Mouse (Mus musculus) kidney, embryonic 15.5 days (tissue): Measurements from ENCODE around the gene Lypd6b. TPM values are rescaled to one million over a fixed set of nuclear protein-coding genes. Genes with fewer than 3 reads are reported as not detected.

ENCODE experiments used
- ATAC-seq: fragments of 200-750 bp; cut with Nextera tagmentation; replicated peaks from 2 replicates; pipeline ENCODE4 v1.8.0; 2017; ENCODE audit warnings: moderate TSS enrichment; ENCODE audit not compliant: low FRiP score
- H3K27ac ChIP-seq: fragments of 300-500 bp; sonication (generic); 2 replicates; pipeline ENCODE4 v1.5.1; 2015; ENCODE audit warnings: mild to moderate bottlenecking, inconsistent platforms
- H3K27me3 ChIP-seq: fragments of 300-500 bp; sonication (generic); 2 replicates; pipeline ENCODE4 v1.6.1; 2015; ENCODE audit warnings: inconsistent platforms
- H3K36me3 ChIP-seq: fragments of 300-500 bp; sonication (generic); 2 replicates; pipeline ENCODE4 v1.6.1; 2015; ENCODE audit warnings: inconsistent platforms
- H3K4me1 ChIP-seq: fragments of 300-500 bp; sonication (generic); 2 replicates; pipeline ENCODE4 v1.6.1; 2015; ENCODE audit warnings: inconsistent platforms
- H3K4me2 ChIP-seq: fragments of 300-500 bp; sonication (generic); 2 replicates; pipeline ENCODE4 v1.6.1; 2015; ENCODE audit warnings: moderate library complexity, mild to moderate bottlenecking, inconsistent platforms
- H3K4me3 ChIP-seq: fragments of 300-500 bp; sonication (generic); replicated peaks from 2 replicates; pipeline ENCODE4 v1.5.1; 2015; ENCODE audit warnings: mild to moderate bottlenecking, inconsistent platforms
- H3K9ac ChIP-seq: fragments of 300-500 bp; sonication (generic); 2 replicates; pipeline ENCODE4 v1.6.1; 2015; ENCODE audit warnings: mild to moderate bottlenecking, inconsistent platforms
- H3K9me3 ChIP-seq: fragments of 300-500 bp; sonication (generic); replicated peaks from 2 replicates; pipeline ENCODE4 v1.6.1; 2016; ENCODE audit warnings: inconsistent platforms
- WGBS: fragments of 180-500 bp; shearing (Covaris S2); methylation state at CpG from one replicate; pipeline ENCODE4 v1.1.7; 2015; ENCODE audit warnings: mixed read lengths; 5-methylcytosine and 5-hydroxymethylcytosine counted together
- polyA plus RNA-seq: library from polyadenylated mRNA; unstranded; fragments of >200 nt; fragmentation: Nextera tagmentation; extraction: Ambion mirVana; gene quantifications from 2 replicates; pipeline ENCODE4 v1.2.1, GENCODE M21; 2015

Lypd6b gene
- polyA plus RNA-seq, 1 experiment from 2014 or later: 10.0 TPM

DNA sequence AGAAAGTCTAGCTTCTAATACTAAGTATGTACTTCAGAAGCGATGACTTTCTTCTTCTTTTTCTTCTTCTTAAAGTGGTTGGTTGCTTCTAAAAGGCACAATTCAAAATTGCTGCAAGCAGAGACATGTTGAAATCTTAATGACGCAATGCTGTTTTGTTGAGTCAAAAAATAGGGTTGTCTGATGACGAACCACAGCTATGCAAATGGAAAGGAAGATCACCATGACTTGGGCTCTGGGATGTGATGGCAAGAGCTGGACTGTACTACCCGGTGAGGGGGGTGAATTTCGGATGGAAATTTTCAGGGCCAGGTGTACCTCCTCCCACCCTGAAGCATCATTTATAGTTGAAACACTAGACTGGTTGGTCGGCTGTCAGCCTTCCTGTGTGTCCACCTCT lies 22.0 kb downstream of the Lypd6b start:
- no peak for ATAC-seq
- WGBS: 78% methylated on average over 6 of the region's 6 CpGs
- Histone ChIP-seq H3K27me3 (no peaks in the 10 kb centered on the region), H3K36me3 (no peaks in the 10 kb centered on the region), H3K9me3 (no peaks in the 10 kb centered on the region), H3K4me1 (peaks cover 36% of the 10 kb centered on the region), H3K9ac (no peak overlapping the region), H3K4me2 (no peak overlapping the region), H3K4me3 (no peak overlapping the region), H3K27ac (no peak overlapping the region)

DNA sequence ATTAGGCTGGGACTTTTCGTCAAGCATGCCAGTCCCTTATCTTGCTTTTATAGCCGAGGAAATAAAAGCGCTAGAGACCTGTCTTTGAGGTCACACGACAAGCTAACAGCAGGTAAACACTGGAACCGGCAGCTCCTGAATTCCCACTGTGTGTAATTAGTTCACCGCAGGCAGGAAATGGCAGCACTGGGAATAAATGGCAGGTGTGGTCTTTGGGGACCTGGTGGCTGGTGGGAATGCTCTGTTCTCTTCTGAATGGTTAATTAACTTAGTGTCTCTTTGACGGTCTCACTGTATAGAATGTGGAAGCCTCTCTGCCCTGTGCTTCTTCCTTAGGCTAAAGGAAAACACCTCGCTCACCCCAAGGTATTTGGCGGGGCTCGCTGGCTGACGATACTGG lies 23.9 kb downstream of the Lypd6b start:
- no peak for ATAC-seq
- Histone ChIP-seq H3K27ac (peak overlapping the region; percentile 64), H3K4me2 (no peak overlapping the region), H3K9ac (no peak overlapping the region), H3K9me3 (no peaks in the 10 kb centered on the region), H3K36me3 (no peaks in the 10 kb centered on the region), H3K4me3 (no peak overlapping the region), H3K4me1 (peaks cover 23% of the 10 kb centered on the region), H3K27me3 (no peaks in the 10 kb centered on the region)
- WGBS: 16% methylated on average over 11 of the region's 11 CpGs

DNA sequence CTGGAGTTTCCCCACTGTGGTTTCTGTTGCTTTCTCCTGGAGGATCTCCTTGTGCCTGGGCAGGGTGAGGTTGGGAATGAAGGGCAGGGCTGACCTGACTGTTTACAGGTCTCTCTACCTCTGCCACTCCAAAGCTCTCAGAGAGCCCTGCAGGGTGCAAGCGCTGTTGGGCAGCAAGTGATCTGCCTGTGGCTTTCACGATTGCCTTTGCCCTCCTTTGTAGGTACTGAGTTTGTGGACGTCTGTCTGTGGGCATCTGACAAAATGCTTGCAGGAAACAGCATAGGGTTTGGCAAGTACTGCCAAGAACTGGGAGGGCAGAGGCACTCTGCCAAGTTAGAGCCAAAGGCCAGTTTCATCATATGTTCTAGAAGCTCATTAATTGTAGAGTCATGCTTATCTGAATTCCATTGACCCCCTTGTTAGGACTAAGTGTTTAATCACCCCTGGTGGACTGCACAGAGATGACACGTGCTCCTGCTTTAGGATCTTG lies 24.4 kb downstream of the Lypd6b start:
- Histone ChIP-seq H3K4me1 (peaks cover 26% of the 10 kb centered on the region), H3K27me3 (no peaks in the 10 kb centered on the region), H3K4me2 (no peak overlapping the region), H3K9me3 (no peaks in the 10 kb centered on the region), H3K27ac (peak overlapping the region; percentile 64), H3K9ac (no peak overlapping the region), H3K4me3 (no peak overlapping the region), H3K36me3 (no peaks in the 10 kb centered on the region)
- ATAC-seq: no peak
- WGBS: 33% methylated on average over 4 of the region's 4 CpGs

DNA sequence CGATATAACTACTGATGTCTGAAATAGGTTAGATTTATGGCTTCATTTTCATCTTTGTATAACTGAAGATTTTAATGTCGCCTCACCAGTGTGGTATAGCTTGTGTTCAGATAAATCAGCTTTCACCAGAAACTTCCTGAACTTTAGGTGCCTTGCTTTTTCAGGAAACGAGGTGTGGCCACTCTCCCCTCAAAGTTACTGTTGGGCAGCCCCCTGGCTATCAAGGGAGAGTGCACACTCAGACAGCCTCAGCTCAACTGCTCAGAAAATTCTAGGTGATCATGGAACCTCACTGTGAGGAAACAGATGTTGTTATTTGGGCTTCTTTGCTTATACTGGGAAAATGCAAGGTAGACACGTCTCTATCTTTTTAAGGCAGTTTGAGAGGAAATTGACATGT lies 25.7 kb downstream of the Lypd6b start:
- Histone ChIP-seq H3K9ac (no peak overlapping the region), H3K36me3 (no peaks in the 10 kb centered on the region), H3K27ac (no peak overlapping the region), H3K4me3 (no peak overlapping the region), H3K9me3 (no peaks in the 10 kb centered on the region), H3K27me3 (no peaks in the 10 kb centered on the region), H3K4me2 (no peak overlapping the region), H3K4me1 (peaks cover 26% of the 10 kb centered on the region)
- 59% methylated on average over 4 of the region's 4 CpGs for WGBS
- ATAC-seq: no peak

DNA sequence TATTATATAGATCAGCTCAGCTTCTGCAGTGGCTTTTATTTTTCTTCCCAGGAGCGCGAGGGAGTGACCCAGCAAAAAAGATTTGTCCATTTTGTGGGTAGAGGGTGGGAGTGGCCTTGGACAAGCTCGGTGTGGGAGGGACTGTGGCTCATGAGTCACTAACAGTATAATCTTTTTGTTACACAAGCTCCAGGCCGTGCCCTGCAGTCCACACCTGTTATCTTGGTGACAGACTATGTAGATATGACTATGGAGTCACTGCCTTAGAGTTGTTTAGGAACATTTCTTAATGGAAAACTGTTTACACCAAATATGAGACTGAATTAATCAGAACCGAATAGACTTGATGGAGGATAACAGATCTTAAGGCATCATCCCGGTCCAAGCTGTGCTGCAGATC lies 26.5 kb downstream of the Lypd6b start:
- H3K36me3 ChIP-seq: no peaks in the 10 kb centered on the region
- ATAC-seq: 0 out of 2 replicates have a peak, but pooled peaks have one; percentile 54
- H3K9ac ChIP-seq: no peak overlapping the region
- H3K27me3 ChIP-seq: no peaks in the 10 kb centered on the region
- no peaks in the 10 kb centered on the region for H3K9me3 ChIP-seq
- H3K4me3 ChIP-seq: no peak overlapping the region
- H3K4me1 ChIP-seq: peaks cover 26% of the 10 kb centered on the region
- WGBS: 48% methylated on average over 6 of the region's 6 CpGs
- H3K27ac ChIP-seq: no peak overlapping the region
- H3K4me2 ChIP-seq: no peak overlapping the region

DNA sequence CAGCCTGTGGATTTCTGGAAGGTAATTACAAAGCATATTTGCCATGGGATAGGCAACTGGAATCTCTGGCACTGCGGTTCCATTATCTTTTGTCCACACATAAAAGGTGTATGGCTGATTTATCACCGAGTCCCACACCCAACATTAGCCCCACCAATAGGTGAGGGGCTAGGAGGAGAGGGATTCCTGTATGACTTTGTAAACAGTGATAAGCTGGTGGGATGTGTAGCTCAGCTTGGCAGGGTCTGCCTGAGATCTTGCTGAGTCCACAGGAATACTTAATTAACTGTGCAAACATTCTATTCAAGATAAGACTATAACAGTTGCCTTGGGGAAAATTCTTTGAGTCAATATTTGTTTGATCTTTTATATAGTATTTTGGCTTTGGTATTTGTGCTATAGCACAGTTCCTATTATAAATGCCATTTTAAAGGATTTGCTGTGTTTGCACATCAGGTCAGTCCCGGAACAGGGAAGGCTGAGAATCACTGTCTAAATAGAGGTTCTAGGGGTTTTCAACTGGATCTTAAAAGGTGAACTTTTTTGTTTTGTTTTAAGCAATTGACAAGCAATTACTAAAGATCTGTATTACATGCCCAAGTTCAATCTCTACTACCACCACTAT lies 28.3 kb downstream of the Lypd6b start:
- no peak overlapping the region for H3K27ac ChIP-seq
- H3K9me3 ChIP-seq: no peaks in the 10 kb centered on the region
- no peak for ATAC-seq
- H3K4me2 ChIP-seq: no peak overlapping the region
- no peak overlapping the region for H3K4me3 ChIP-seq
- no peaks in the 10 kb centered on the region for H3K36me3 ChIP-seq
- WGBS: 66% methylated on average over 3 of the region's 3 CpGs
- H3K9ac ChIP-seq: no peak overlapping the region
- peaks cover 26% of the 10 kb centered on the region for H3K4me1 ChIP-seq
- no peaks in the 10 kb centered on the region for H3K27me3 ChIP-seq

DNA sequence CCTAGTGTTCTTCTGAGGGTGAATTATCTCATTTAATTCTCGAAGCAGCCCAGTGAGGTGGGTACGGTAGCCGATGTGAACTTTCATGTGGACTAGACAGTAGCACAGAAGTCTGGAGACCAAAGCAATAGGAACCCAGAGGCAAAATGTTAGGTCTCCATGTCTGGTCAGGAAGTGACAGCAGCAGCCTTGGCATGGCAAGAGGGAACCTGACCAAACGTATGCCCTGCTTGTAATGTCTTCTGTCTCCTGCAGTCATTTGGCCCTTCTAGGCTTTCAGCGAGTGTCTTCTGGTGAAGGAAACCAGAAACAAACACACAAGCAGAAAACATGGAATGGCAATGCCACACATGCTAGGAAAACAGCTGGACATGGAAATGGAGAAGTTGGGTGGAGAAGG lies 29.1 kb downstream of the Lypd6b start:
- 88% methylated on average over 5 of the region's 5 CpGs for WGBS
- no peak overlapping the region for H3K9ac ChIP-seq
- no peaks in the 10 kb centered on the region for H3K9me3 ChIP-seq
- no peak overlapping the region for H3K4me2 ChIP-seq
- no peaks in the 10 kb centered on the region for H3K36me3 ChIP-seq
- H3K27ac ChIP-seq: no peak overlapping the region
- no peak overlapping the region for H3K4me3 ChIP-seq
- H3K27me3 ChIP-seq: no peaks in the 10 kb centered on the region
- H3K4me1 ChIP-seq: peaks cover 20% of the 10 kb centered on the region
- ATAC-seq: no peak

DNA sequence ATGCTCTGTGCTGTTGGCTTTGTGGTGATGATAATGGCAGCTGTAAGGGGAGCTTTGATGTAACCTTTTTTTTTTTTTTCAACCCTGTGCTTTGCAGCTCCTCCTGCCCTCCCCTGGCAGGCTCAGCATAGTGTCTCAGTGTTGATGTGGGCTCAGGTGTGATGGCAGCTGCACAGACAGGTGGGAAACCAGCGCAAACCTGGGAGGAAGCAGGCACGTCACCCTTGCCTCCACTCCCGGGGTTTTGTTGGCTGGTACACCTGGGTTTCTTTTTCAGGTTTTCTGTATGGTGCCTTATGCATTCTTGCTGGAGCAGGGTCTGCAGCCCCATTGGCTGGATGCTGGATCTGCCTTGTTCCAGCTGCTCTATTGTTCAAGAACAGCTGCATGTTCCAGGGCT lies 29.7 kb downstream of the Lypd6b start:
- 91% methylated on average over 3 of the region's 3 CpGs for WGBS

DNA sequence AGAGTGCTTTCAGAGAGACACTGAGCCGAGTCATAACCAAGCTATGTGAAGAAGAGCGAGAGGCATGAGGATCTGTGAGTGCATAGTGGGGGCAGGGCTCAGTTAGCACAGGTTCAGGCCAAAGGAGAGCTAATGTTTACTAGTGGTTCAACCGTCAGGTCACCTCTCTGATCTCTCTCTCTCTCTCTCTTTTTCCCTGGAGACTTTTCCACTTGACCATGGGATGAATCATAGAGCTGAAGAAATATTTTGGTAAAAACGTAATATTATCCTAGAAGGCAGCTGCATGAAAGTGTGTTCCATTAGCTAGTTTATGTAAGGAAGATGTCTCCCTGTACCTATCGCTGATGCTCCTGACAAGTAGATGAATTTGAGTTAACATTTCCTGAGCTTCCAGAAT lies 30.6 kb downstream of the Lypd6b start:
- no peak for ATAC-seq
- Histone ChIP-seq H3K27ac (no peak overlapping the region), H3K36me3 (no peaks in the 10 kb centered on the region), H3K4me3 (no peak overlapping the region), H3K9me3 (no peaks in the 10 kb centered on the region), H3K9ac (no peak overlapping the region), H3K27me3 (no peaks in the 10 kb centered on the region), H3K4me1 (peaks cover 14% of the 10 kb centered on the region), H3K4me2 (no peak overlapping the region)
- 74% methylated on average over 5 of the region's 5 CpGs for WGBS

More for the DNA sequence above, 29.7 kb downstream of the Lypd6b start:
- H3K4me3 ChIP-seq: no peak overlapping the region
- no peak overlapping the region for H3K9ac ChIP-seq
- H3K4me1 ChIP-seq: peaks cover 14% of the 10 kb centered on the region
- ATAC-seq: no peak
- no peaks in the 10 kb centered on the region for H3K27me3 ChIP-seq
- no peak overlapping the region for H3K27ac ChIP-seq
- no peaks in the 10 kb centered on the region for H3K9me3 ChIP-seq
- H3K4me2 ChIP-seq: no peak overlapping the region
- H3K36me3 ChIP-seq: no peaks in the 10 kb centered on the region

DNA sequence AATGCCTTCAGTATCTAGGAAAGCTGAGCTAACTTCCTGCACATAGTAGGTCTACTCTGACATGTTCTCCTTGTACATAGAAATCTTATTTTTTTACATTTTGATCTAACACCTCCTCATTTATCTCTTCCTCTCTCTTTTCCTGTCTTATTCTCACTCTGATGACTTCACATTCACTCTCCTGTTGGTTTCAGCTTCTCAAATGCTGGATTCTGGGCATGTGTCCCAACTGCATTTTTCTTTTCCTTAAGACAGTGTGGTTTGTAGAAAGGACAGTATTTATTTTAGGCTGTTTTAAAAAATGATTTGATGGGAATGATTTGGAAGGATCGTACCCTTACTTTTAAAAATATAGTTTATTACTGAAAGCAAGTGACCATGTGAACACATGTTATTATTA lies 34.8 kb downstream of the Lypd6b start:
- WGBS: 81% methylated on average over 1 of the region's 1 CpGs

DNA sequence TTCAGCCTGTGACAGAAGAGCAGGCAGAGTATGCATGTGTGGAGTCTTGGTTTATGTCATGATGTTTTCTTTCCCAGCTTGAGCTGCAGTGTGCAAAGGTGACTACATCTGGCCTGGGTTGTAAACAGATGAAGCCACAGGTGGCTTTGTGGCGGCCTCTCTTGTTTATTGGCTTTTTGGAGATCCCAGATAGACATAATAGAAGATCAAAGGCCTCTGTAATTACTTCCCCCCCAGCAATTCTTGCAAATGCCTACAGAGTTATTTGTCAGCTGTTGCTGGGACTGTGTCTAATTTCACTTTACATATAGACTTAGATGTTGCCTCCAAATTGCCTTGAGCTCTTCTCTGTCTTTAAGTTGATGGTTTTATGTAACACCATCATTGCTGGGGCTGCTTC lies 38.1 kb downstream of the Lypd6b start:
- WGBS: 18% methylated on average over 1 of the region's 1 CpGs
- H3K4me1 ChIP-seq: peaks cover 23% of the 10 kb centered on the region
- H3K9me3 ChIP-seq: no peaks in the 10 kb centered on the region
- H3K27me3 ChIP-seq: no peaks in the 10 kb centered on the region
- no peak overlapping the region for H3K4me2 ChIP-seq
- H3K27ac ChIP-seq: no peak overlapping the region
- H3K9ac ChIP-seq: no peak overlapping the region
- ATAC-seq: no peak
- H3K36me3 ChIP-seq: no peaks in the 10 kb centered on the region
- no peak overlapping the region for H3K4me3 ChIP-seq

More for the DNA sequence above, 34.8 kb downstream of the Lypd6b start:
- Histone ChIP-seq H3K27me3 (no peaks in the 10 kb centered on the region), H3K4me1 (peaks cover 13% of the 10 kb centered on the region), H3K36me3 (no peaks in the 10 kb centered on the region), H3K9me3 (no peaks in the 10 kb centered on the region), H3K9ac (no peak overlapping the region), H3K4me3 (no peak overlapping the region), H3K27ac (no peak overlapping the region), H3K4me2 (no peak overlapping the region)
- ATAC-seq: no peak

DNA sequence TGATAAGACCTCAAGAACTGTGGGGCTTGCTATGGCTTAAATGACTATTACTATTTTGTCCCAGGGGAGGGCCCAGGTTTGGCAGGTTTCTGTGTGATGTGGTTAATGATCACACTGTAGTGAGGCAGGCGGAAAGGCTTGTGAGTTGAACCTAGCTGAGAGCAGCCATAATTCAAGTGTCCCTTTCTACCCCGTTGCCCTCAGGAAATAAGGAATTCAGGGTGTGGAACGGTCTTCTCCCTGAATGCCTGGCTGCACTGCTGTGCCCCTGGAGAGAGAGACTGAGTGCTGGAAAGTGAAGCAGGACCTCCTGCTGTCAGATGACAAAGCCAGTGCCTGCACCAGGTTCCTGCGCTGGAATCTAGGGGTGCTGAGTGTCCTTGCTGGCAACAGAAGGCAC lies 40.3 kb downstream of the Lypd6b start:
- H3K9ac ChIP-seq: no peak overlapping the region
- peak; percentile 95 for ATAC-seq
- peak overlapping the region; percentile 78 for H3K27ac ChIP-seq
- H3K4me3 ChIP-seq: no peak overlapping the region
- 11% methylated on average over 4 of the region's 4 CpGs for WGBS
- H3K4me1 ChIP-seq: peaks cover 29% of the 10 kb centered on the region
- no peaks in the 10 kb centered on the region for H3K27me3 ChIP-seq
- H3K4me2 ChIP-seq: no peak overlapping the region
- H3K36me3 ChIP-seq: no peaks in the 10 kb centered on the region
- H3K9me3 ChIP-seq: no peaks in the 10 kb centered on the region

DNA sequence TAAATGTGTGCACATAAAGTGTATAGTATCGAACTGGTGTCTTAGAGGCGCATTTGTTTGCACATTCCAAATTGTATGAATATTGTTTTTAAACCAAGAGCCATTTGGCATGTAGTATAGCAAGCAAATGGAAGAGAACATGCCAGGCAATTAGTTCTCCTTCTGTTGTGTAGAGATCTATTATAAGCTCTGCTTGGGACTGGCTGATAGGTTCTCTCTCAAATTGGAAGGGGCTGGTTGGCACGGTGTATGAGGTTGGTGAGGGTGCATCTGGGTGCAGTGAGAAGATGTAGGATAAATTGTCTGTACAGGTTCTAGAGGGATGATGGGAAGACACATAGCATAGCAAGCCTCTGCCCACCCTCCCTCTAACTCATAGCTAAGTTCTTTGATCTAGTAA lies 42.9 kb downstream of the Lypd6b start:
- ATAC-seq: no peak
- 89% methylated on average over 3 of the region's 3 CpGs for WGBS
- Histone ChIP-seq H3K4me3 (no peak overlapping the region), H3K27me3 (no peaks in the 10 kb centered on the region), H3K27ac (no peak overlapping the region), H3K9ac (no peak overlapping the region), H3K9me3 (no peaks in the 10 kb centered on the region), H3K36me3 (no peaks in the 10 kb centered on the region), H3K4me2 (no peak overlapping the region), H3K4me1 (peaks cover 21% of the 10 kb centered on the region)
